Mouse (Mus musculus) cerebellum, postnatal 36 days (tissue): ENCODE data around the gene Atg16l2.

Experiments
- DNase-seq, 2 experiments: peaks; one replicate each; pipeline ENCODE4 v3.0.0; 2021 to 2022; ENCODE audit warnings: mixed read lengths in 2 of 2

The Atg16l2 gene

GRCm38 (mm10) chr7:101320399-101321217 is 18.6 kb upstream of the Atg16l2 start:
- peak; percentile 63 to 71 for DNase-seq

- no peak for DNase-seq
Observed at GRCm38 (mm10) chr7:101319796-101320195, 17.7 kb upstream of the Atg16l2 start.

GRCm38 (mm10) chr7:101318848-101319247 is 16.8 kb upstream of the Atg16l2 start:
- DNase-seq, result no peak

- DNase-seq, result no peak
Observed at GRCm38 (mm10) chr7:101317014-101317413, 15.0 kb upstream of the Atg16l2 start, which contains the start of gene Stard10. TSS of gene Stard10 (plus strand) at chr7:101317086.

GRCm38 (mm10) chr7:101316591-101317001 is 14.5 kb upstream of the Atg16l2 start:
- DNase-seq, result no peak

GRCm38 (mm10) chr7:101315699-101316098 is 13.6 kb upstream of the Atg16l2 start:
- no peak for DNase-seq

- DNase-seq, result peak in 1 of 2 experiments; percentile 23
Observed at GRCm38 (mm10) chr7:101314396-101314795, 12.3 kb upstream of the Atg16l2 start.

GRCm38 (mm10) chr7:101313033-101313432 is 11.0 kb upstream of the Atg16l2 start:
- DNase-seq, result no peak

- no peak for DNase-seq
Observed at GRCm38 (mm10) chr7:101311061-101311460, 9.0 kb upstream of the Atg16l2 start.

- peak; percentile 98 to 99 for DNase-seq
Observed at GRCm38 (mm10) chr7:101310327-101311028, 8.4 kb upstream of the Atg16l2 start.

GRCm38 (mm10) chr7:101309985-101310326 is 7.9 kb upstream of the Atg16l2 start:
- DNase-seq, result no peak

GRCm38 (mm10) chr7:101306841-101307240 is 4.8 kb upstream of the Atg16l2 start:
- no peak for DNase-seq

GRCm38 (mm10) chr7:101302691-101303090 is 640 bp upstream of the Atg16l2 start:
- DNase-seq, result no peak

- DNase-seq, result no peak
Observed at GRCm38 (mm10) chr7:101301361-101301880, 630 bp downstream of the Atg16l2 start.

GRCm38 (mm10) chr7:101298375-101298774 is 3.7 kb downstream of the Atg16l2 start:
- no peak for DNase-seq

GRCm38 (mm10) chr7:101297023-101297405 is 5.0 kb downstream of the Atg16l2 start:
- DNase-seq, result peak; percentile 60 to 71

GRCm38 (mm10) chr7:101296252-101297022 is 5.6 kb downstream of the Atg16l2 start:
- DNase-seq, result peak; percentile 87 to 90

- DNase-seq, result no peak
Observed at GRCm38 (mm10) chr7:101295438-101295837, 6.6 kb downstream of the Atg16l2 start.

- DNase-seq, result no peak
Observed at GRCm38 (mm10) chr7:101293611-101294010, 8.4 kb downstream of the Atg16l2 start.

GRCm38 (mm10) chr7:101293138-101293537 is 8.9 kb downstream of the Atg16l2 start:
- DNase-seq, result no peak

GRCm38 (mm10) chr7:101292696-101293095 is 9.4 kb downstream of the Atg16l2 start:
- no peak for DNase-seq

- no peak for DNase-seq
Observed at GRCm38 (mm10) chr7:101292086-101292485, 10.0 kb downstream of the Atg16l2 start.

GRCm38 (mm10) chr7:101291641-101292040 is 10.4 kb downstream of the Atg16l2 start:
- no peak for DNase-seq
